8 mouse cellular contexts compared by ENCODE assay signal in the genomic region with DNA sequence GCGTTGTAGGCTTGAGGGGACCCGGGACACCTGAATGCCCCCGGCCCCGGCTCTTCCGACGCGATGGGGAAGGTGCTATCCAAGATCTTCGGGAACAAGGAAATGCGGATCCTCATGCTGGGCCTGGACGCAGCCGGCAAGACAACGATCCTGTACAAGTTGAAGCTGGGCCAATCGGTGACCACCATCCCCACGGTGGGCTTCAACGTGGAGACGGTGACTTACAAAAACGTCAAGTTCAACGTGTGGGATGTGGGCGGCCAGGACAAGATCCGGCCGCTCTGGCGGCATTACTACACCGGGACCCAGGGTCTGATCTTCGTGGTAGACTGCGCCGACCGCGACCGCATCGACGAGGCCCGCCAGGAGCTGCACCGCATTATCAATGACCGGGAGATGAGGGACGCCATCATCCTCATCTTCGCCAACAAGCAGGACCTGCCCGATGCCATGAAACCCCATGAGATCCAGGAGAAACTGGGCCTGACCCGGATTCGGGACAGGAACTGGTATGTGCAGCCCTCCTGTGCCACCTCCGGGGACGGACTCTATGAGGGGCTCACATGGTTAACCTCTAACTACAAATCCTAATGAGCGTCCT. TPM values are rescaled to one million over a fixed set of nuclear protein-coding genes. Genes with fewer than 3 reads are reported as not detected.
DNase-seq lines count a peak whose midpoint lies in the region; ATAC-seq and TF ChIP-seq lines count a peak whose summit lies in the region.

No protein-coding gene starts in this region.

- under 1% methylated on average over 42 of the region's 42 CpGs for WGBS in intestine, embryonic 14.5 days
- WGBS in lung, embryonic 15.5 days: under 1% methylated on average over 42 of the region's 42 CpGs
- WGBS in olfactory bulb, adult 2 months: under 1% methylated on average over 42 of the region's 42 CpGs

- no peak for TF ChIP-seq CTCF in olfactory bulb, adult 2 months (IDR thresholded peaks at IDR 0.05; ENCODE audit: insufficient read depth, low read depth, low read length)

- intact Hi-C loops in gastrocnemius, postnatal 14 days (cut with DNase I; ENCODE audit: low total_unique reads): no loop called here

- H3K36me3 ChIP-seq in intestine, embryonic 14.5 days (ENCODE audit: control insufficient read depth, insufficient read depth, low read length): peaks cover 22% of the 10 kb centered on the region
- H3K36me3 ChIP-seq in lung, embryonic 15.5 days: peaks cover 11% of the 10 kb centered on the region

- H3K27me3 ChIP-seq in intestine, embryonic 14.5 days (replicated peaks; ENCODE audit: control insufficient read depth, insufficient read depth, low read length): no peaks in the 10 kb centered on the region
- no peaks in the 10 kb centered on the region for H3K27me3 ChIP-seq in lung, embryonic 15.5 days

- H3K4me2 ChIP-seq in intestine, embryonic 14.5 days (ENCODE audit: low read length): peak overlapping the region; percentile 94
- H3K4me2 ChIP-seq in lung, embryonic 15.5 days: peak overlapping the region; percentile 86

- ATAC-seq in intestine, embryonic 14.5 days (replicated peaks; ENCODE audit: low FRiP score, low TSS enrichment, low read depth): no peak; the same call in 1 of the 2 replicates
- no peak for ATAC-seq in lung, embryonic 15.5 days (ENCODE audit: borderline replicate concordance, extremely low read depth, low FRiP score, low TSS enrichment)

- peak overlapping the region; percentile 83 for H3K27ac ChIP-seq in intestine, embryonic 14.5 days (ENCODE audit: low read depth)
- peak overlapping the region; percentile 99 for H3K27ac ChIP-seq in lung, embryonic 15.5 days
- peak overlapping the region; percentile 62 for H3K27ac ChIP-seq in olfactory bulb, adult 2 months (ENCODE audit: insufficient read depth, low read depth, low read length)

- no peaks in the 10 kb centered on the region for H3K9me3 ChIP-seq in intestine, embryonic 14.5 days (ENCODE audit: control insufficient read depth, low read length)
- no peaks in the 10 kb centered on the region for H3K9me3 ChIP-seq in lung, embryonic 15.5 days

- TF ChIP-seq POLR2A in olfactory bulb, adult 2 months (IDR thresholded peaks at IDR 0.05; ENCODE audit: insufficient read depth, low read depth, low read length): no peak

- H3K4me3 ChIP-seq in intestine, embryonic 14.5 days (ENCODE audit: low read depth, low read length): peak overlapping the region; percentile 99
- peak overlapping the region; percentile 97 for H3K4me3 ChIP-seq in lung, embryonic 15.5 days
- H3K4me3 ChIP-seq in olfactory bulb, adult 2 months (ENCODE audit: insufficient read depth, low read depth, low read length): peak overlapping the region; percentile 67

- peak overlapping the region; percentile 96 for H3K9ac ChIP-seq in intestine, embryonic 14.5 days (ENCODE audit: low read length)
- H3K9ac ChIP-seq in lung, embryonic 15.5 days: peak overlapping the region; percentile 99

- peak; percentile 36 for DNase-seq in urinary bladder, adult 2 months (ENCODE audit: low spot score)
- DNase-seq in urinary bladder, postnatal 4 days (ENCODE audit: low spot score in 2 of 2): no peak
- DNase-seq in embryo, embryonic 10 days (ENCODE audit: low spot score): peak; percentile 62
- peak; percentile 19 for DNase-seq in gastrocnemius, postnatal 14 days
- peak; percentile 72 for DNase-seq in intestine, embryonic 14.5 days (ENCODE audit: low spot score)
- DNase-seq in adipocyte (ENCODE audit: low spot score): no peak

- H3K4me1 ChIP-seq in intestine, embryonic 14.5 days (replicated peaks; ENCODE audit: control insufficient read depth, insufficient read depth, low read length): peaks cover 26% of the 10 kb centered on the region
- peaks cover 25% of the 10 kb centered on the region for H3K4me1 ChIP-seq in lung, embryonic 15.5 days
- H3K4me1 ChIP-seq in olfactory bulb, adult 2 months (ENCODE audit: control insufficient read depth, insufficient read depth, low read length): peaks cover 13% of the 10 kb centered on the region

RNA-seq across cellular contexts. Expression of a gene that starts 0.6 kb away (rescaled TPM):
- polyA plus RNA-seq in urinary bladder, adult 2 months (2012; rRNA removed): 0.69 TPM in 2 replicates
- total RNA-seq in gastrocnemius, postnatal 14 days (2021): under 1 TPM in 1 of 2 experiments, not detected in 1; 0.37 TPM
- 1.1 and 1.5 TPM in 2 replicates for polyA plus RNA-seq in intestine, embryonic 14.5 days (2014; fragmentation: Nextera tagmentation; extraction: Ambion mirVana)
- 1.8 and 1.9 TPM in 2 replicates for polyA plus RNA-seq in lung, embryonic 15.5 days (2015; fragmentation: Nextera tagmentation; extraction: Ambion mirVana)
- polyA plus RNA-seq in olfactory bulb, adult 2 months (2012; ENCODE audit: insufficient read depth, insufficient read length, low replicate concordance, missing spikeins): not detected in 2 replicates

RNA-seq across cellular contexts. Expression of a gene that starts 0.9 kb away (rescaled TPM):
- 73.3 and 73.5 TPM in 2 replicates for polyA plus RNA-seq in urinary bladder, adult 2 months (2012; rRNA removed)
- 10 to 100 TPM; 29.7 to 36.3 TPM for total RNA-seq in gastrocnemius, postnatal 14 days (2021)
- polyA plus RNA-seq in intestine, embryonic 14.5 days (2014; fragmentation: Nextera tagmentation; extraction: Ambion mirVana): 48.2 and 53.3 TPM in 2 replicates
- polyA plus RNA-seq in lung, embryonic 15.5 days (2015; fragmentation: Nextera tagmentation; extraction: Ambion mirVana): 50.6 and 54.5 TPM in 2 replicates
- 607 TPM in 1 of 2 replicates, not detected in the other for polyA plus RNA-seq in olfactory bulb, adult 2 months (2012; ENCODE audit: insufficient read depth, insufficient read length, low replicate concordance, missing spikeins)

RNA-seq across cellular contexts. Expression of a gene that starts 15.9 kb away (rescaled TPM):
- 28.8 and 32.1 TPM in 2 replicates for polyA plus RNA-seq in urinary bladder, adult 2 months (2012; rRNA removed)
- 10 to 100 TPM; 16.8 to 19.1 TPM for total RNA-seq in gastrocnemius, postnatal 14 days (2021)
- 69.1 and 78.7 TPM in 2 replicates for polyA plus RNA-seq in intestine, embryonic 14.5 days (2014; fragmentation: Nextera tagmentation; extraction: Ambion mirVana)
- polyA plus RNA-seq in lung, embryonic 15.5 days (2015; fragmentation: Nextera tagmentation; extraction: Ambion mirVana): 76.9 and 84.2 TPM in 2 replicates
- polyA plus RNA-seq in olfactory bulb, adult 2 months (2012; ENCODE audit: insufficient read depth, insufficient read length, low replicate concordance, missing spikeins): not detected in 2 replicates

Comparison
In these comparisons a context has a peak if more than half of its experiments do, and no peak if none do; other contexts are left out.
1. DNase-seq: peak in urinary bladder, adult 2 months (single experiment), embryo, embryonic 10 days (single experiment), gastrocnemius, postnatal 14 days (single experiment) and intestine, embryonic 14.5 days (single experiment); none in urinary bladder, postnatal 4 days (0 of 2) and adipocyte (single experiment).
2. Peak in every context shown above with its lines, with median percentiles within 50 percentile points of each other: H3K27ac ChIP-seq and H3K4me3 ChIP-seq.